Mouse (Mus musculus) adrenal gland, postnatal 4 days (tissue): ENCODE measurements around the gene Gm6763. TPM values are rescaled to one million over a fixed set of nuclear protein-coding genes. Genes with fewer than 3 reads are reported as not detected.
"Not testable (repeated sequence)": the region's sequence is repeated elsewhere in the genome, so short reads cannot be mapped to it uniquely, and the experiment has no call there.

ENCODE experiments used
- DNase-seq, 2 experiments: peaks; one replicate each; pipeline ENCODE4 v3.0.0; 2021 to 2022; ENCODE audit warnings: low spot score in 2 of 2, mixed read lengths in 2 of 2
- long read RNA-seq, 2 experiments: library from polyadenylated mRNA; stranded (forward); transcript quantifications; one replicate each; pipeline ENCODE4 v2.0.0; 2021
- total RNA-seq, 2 experiments: library from RNA; stranded (reverse); gene quantifications; 2 replicates each; pipeline ENCODE4 v1.2.3; 2021

Gene Gm6763
- not detected for total RNA-seq
- long read RNA-seq, experiment 1, result 0 reads
- long read RNA-seq, experiment 2, result 0 reads

DNA sequence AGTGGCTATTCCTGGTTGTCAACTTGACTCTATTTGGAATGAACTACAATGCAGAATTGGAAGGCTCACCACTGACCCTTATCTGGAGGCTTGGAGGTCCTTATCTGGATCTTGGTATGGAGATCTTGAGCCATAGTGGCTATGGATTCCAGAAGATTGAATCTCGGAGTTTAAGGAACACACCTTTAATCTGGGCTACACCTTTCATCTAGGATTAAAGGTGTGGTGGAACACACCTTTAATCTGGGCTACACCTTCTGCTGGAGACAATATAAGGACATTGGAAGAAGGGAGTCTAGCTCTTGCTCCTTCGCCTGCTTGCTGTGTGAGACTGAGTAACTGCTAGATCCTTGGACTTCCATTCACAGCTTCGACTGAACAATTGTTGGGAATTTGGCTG lies at the start of gene Gm6763:
Gm6763 (plus strand) TSS at position 301 of the 400 bp plus-strand sequence.
- DNase-seq, result not testable (repeated sequence)

DNA sequence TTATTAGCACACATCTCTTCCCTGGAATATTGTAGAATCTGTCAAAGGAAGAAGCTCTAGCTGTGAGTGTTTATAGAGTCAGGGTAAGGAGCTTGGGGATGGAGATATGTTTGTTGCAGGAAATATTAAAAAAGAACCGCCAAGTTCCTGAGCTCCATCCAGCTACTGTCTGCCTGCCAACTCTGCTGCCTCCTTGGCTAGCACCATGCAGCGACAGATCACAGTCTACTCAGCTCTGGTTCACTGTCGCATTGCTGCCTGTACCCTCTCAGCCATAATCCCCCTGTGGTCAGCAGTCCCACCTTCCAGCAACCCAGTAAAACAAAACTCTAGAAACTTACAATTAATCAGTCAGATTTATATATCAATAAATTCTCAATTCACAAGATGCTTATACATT lies 41.3 kb upstream of the Gm6763 start:
- no peak for DNase-seq

DNA sequence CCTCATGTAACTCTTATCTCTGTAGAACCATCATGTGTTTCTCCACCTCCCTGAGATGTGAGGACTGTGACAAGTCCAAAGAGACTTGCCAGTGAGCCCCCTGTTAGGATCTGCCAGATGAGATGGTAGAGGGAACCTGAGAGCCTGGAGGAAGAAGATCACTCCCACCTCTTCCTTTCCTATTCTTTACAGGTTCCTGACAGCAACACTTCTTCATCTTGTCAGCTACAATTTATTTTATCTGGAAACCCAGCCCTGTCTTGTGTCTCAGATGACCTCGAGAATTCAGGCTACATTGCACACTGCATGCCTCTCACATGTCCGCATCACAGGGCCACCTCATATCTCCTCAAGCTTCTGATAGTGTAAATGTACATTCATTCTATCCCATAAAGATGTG lies 33.0 kb upstream of the Gm6763 start:
- DNase-seq, result no peak

DNA sequence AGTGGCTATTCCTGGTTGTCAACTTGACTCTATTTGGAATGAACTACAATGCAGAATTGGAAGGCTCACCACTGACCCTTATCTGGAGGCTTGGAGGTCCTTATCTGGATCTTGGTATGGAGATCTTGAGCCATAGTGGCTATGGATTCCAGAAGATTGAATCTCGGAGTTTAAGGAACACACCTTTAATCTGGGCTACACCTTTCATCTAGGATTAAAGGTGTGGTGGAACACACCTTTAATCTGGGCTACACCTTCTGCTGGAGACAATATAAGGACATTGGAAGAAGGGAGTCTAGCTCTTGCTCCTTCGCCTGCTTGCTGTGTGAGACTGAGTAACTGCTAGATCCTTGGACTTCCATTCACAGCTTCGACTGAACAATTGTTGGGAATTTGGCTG lies 8.6 kb upstream of the Gm6763 start, which contains the start of gene Gm21293:
Gm21293 (plus strand) TSS at position 301 of the 400 bp plus-strand sequence.
- not testable (repeated sequence) for DNase-seq

DNA sequence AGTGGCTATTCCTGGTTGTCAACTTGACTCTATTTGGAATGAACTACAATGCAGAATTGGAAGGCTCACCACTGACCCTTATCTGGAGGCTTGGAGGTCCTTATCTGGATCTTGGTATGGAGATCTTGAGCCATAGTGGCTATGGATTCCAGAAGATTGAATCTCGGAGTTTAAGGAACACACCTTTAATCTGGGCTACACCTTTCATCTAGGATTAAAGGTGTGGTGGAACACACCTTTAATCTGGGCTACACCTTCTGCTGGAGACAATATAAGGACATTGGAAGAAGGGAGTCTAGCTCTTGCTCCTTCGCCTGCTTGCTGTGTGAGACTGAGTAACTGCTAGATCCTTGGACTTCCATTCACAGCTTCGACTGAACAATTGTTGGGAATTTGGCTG lies 8.4 kb downstream of the Gm6763 start, which contains the start of gene Gm8764:
Gm8764 (plus strand) TSS at position 301 of the 400 bp plus-strand sequence.
- not testable (repeated sequence) for DNase-seq

DNA sequence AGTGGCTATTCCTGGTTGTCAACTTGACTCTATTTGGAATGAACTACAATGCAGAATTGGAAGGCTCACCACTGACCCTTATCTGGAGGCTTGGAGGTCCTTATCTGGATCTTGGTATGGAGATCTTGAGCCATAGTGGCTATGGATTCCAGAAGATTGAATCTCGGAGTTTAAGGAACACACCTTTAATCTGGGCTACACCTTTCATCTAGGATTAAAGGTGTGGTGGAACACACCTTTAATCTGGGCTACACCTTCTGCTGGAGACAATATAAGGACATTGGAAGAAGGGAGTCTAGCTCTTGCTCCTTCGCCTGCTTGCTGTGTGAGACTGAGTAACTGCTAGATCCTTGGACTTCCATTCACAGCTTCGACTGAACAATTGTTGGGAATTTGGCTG lies 16.9 kb downstream of the Gm6763 start, which contains the start of gene Gm21304:
Gm21304 (plus strand) TSS at position 301 of the 400 bp plus-strand sequence.
- not testable (repeated sequence) for DNase-seq

DNA sequence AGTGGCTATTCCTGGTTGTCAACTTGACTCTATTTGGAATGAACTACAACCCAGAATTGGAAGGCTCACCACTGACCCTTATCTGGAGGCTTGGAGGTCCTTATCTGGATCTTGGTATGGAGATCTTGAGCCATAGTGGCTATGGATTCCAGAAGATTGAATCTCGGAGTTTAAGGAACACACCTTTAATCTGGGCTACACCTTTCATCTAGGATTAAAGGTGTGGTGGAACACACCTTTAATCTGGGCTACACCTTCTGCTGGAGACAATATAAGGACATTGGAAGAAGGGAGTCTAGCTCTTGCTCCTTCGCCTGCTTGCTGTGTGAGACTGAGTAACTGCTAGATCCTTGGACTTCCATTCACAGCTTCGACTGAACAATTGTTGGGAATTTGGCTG lies 25.4 kb downstream of the Gm6763 start, which contains the start of gene Gm21312:
Gm21312 (plus strand) TSS at position 301 of the 400 bp plus-strand sequence.
- not testable (repeated sequence) for DNase-seq

DNA sequence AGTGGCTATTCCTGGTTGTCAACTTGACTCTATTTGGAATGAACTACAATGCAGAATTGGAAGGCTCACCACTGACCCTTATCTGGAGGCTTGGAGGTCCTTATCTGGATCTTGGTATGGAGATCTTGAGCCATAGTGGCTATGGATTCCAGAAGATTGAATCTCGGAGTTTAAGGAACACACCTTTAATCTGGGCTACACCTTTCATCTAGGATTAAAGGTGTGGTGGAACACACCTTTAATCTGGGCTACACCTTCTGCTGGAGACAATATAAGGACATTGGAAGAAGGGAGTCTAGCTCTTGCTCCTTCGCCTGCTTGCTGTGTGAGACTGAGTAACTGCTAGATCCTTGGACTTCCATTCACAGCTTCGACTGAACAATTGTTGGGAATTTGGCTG lies 33.9 kb downstream of the Gm6763 start, which contains the start of gene Gm20765:
Gm20765 (plus strand) TSS at position 301 of the 400 bp plus-strand sequence.
- not testable (repeated sequence) for DNase-seq

DNA sequence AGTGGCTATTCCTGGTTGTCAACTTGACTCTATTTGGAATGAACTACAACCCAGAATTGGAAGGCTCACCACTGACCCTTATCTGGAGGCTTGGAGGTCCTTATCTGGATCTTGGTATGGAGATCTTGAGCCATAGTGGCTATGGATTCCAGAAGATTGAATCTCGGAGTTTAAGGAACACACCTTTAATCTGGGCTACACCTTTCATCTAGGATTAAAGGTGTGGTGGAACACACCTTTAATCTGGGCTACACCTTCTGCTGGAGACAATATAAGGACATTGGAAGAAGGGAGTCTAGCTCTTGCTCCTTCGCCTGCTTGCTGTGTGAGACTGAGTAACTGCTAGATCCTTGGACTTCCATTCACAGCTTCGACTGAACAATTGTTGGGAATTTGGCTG lies 42.4 kb downstream of the Gm6763 start, which contains the start of gene Gm4340:
Gm4340 (plus strand) TSS at position 301 of the 400 bp plus-strand sequence.
- not testable (repeated sequence) for DNase-seq

Other genes starting within 250 kb of the Gm6763 start
- not detected for gene Gm21293, start 8.5 kb upstream of the Gm6763 start, total RNA-seq
- not detected for gene Gm8764, start 8.5 kb downstream of the Gm6763 start, total RNA-seq
- gene Gm21304, start 17.0 kb downstream of the Gm6763 start, total RNA-seq, result not detected
- gene Gm21312, start 25.5 kb downstream of the Gm6763 start, total RNA-seq, result not detected
- gene Gm20765, start 34.0 kb downstream of the Gm6763 start, total RNA-seq, result not detected
- gene Gm4340, start 42.5 kb downstream of the Gm6763 start, total RNA-seq, result not detected